Mouse (Mus musculus): ENCODE measurements at regions not wholly inside any gene's neighbourhood (a gene's known extent, or its start where the extent isn't known, plus 50 kb on each side); places are given as distances from the start of the nearest gene placed in this dataset.

DNA sequence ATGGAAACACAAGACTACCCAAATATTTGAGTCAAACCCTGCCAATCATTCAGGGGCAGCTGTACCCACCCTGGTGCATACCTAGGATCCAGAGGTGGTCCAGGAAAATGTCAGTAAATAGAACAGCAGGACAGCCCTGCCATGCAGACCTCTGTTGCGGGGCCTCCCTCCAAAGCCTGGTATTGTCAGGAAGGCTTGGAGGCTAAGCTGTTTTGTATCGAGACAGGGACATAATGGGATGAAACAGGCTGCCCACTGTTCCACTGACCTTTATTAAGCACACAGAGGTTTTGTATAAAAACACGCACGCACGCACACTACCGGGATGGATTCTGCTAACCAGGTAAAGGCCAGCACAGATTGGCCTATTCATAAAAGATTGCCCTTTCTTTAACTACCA lies 155.8 kb upstream of the Mast4 start:
- TF ChIP-seq GATA1 (IDR thresholded peaks at IDR 0.05; ENCODE audit: borderline replicate concordance, low read length) (no peak), FLI1 (IDR thresholded peaks at IDR 0.05; ENCODE audit: low read length) (no peak)

Data from megakaryocyte, embryonic 14.5 days (primary cell).